Mouse (Mus musculus) small intestine, adult 2 months (tissue): ENCODE results near the gene AU015836. TPM values are rescaled to one million over a fixed set of nuclear protein-coding genes. Genes with fewer than 3 reads are reported as not detected.
A peak's percentile ranks its signal among the peaks of the same experiment; 100 is the strongest.
"Not testable (repeated sequence)": the region's sequence is repeated elsewhere in the genome, so short reads cannot be mapped to it uniquely, and the experiment has no call there.

Experiments used
- H3K27ac ChIP-seq: fragments of 200-500 bp; 2 replicates; pipeline ENCODE4 v1.5.1; 2012; ENCODE audit warnings: low read depth, low read length, control low read depth, inconsistent platforms; ENCODE audit not compliant: insufficient read depth
- H3K27me3 ChIP-seq: fragments of 200-500 bp; 2 replicates; pipeline ENCODE4 v1.6.1; 2012; ENCODE audit warnings: mild to moderate bottlenecking, moderate library complexity, low read length, inconsistent platforms; ENCODE audit not compliant: control insufficient read depth, insufficient read depth
- H3K36me3 ChIP-seq: fragments of 200-500 bp; 2 replicates; pipeline ENCODE4 v1.6.1; 2012; ENCODE audit warnings: mild to moderate bottlenecking, low read length, control low read depth, inconsistent platforms; ENCODE audit not compliant: control insufficient read depth, insufficient read depth
- H3K4me1 ChIP-seq: fragments of 200-500 bp; 2 replicates; pipeline ENCODE4 v1.6.1; 2012; ENCODE audit warnings: low read length, inconsistent platforms, mixed read lengths; ENCODE audit not compliant: control insufficient read depth, insufficient read depth, insufficient read length
- H3K4me3 ChIP-seq: fragments of 200-500 bp; 2 replicates; pipeline ENCODE4 v1.5.1; 2012; ENCODE audit warnings: low read depth, mild to moderate bottlenecking, control low read depth, inconsistent platforms, low read length, moderate library complexity
- CTCF ChIP-seq: fragments of 200-500 bp; IDR thresholded peaks from 2 replicates; pipeline ENCODE4 v1.5.1; 2012; ENCODE audit warnings: low read depth, mild to moderate bottlenecking, control low read depth, inconsistent platforms, low read length, moderate library complexity, mixed read lengths; ENCODE audit not compliant: insufficient replicate concordance, insufficient read length; ENCODE audit errors: extremely low read depth
- POLR2A ChIP-seq: fragments of 200-500 bp; IDR thresholded peaks from 2 replicates; pipeline ENCODE4 v1.6.1; 2012; ENCODE audit warnings: low read depth, mild to moderate bottlenecking, control low read depth, inconsistent platforms, low read length, moderate library complexity
- WGBS: fragments of 180-500 bp; shearing (Covaris S2); methylation state at CpG from one replicate; pipeline ENCODE4 v1.1.7; 2018; 5-methylcytosine and 5-hydroxymethylcytosine counted together
- polyA plus RNA-seq: library from polyadenylated mRNA; depleted of rRNA; stranded (reverse); fragments of >200 nt; gene quantifications from 2 replicates; pipeline ENCODE4 v1.2.3, GENCODE M21; 2012

Gene AU015836
- polyA plus RNA-seq, 1 experiment, result not detected

- H3K4me3 ChIP-seq, result no peak overlapping the region
- TF ChIP-seq POLR2A (no peak), CTCF (no peak)
- WGBS, result 61% methylated on average over 3 of the region's 3 CpGs
- no peak overlapping the region for H3K27ac ChIP-seq
- no peaks in the 10 kb centered on the region for H3K4me1 ChIP-seq
- H3K36me3 ChIP-seq, result no peaks in the 10 kb centered on the region
- no peaks in the 10 kb centered on the region for H3K27me3 ChIP-seq
These were observed 13.7 kb downstream of the AU015836 start for GRCm38 (mm10) chrX:93982193-93982592.

DNA sequence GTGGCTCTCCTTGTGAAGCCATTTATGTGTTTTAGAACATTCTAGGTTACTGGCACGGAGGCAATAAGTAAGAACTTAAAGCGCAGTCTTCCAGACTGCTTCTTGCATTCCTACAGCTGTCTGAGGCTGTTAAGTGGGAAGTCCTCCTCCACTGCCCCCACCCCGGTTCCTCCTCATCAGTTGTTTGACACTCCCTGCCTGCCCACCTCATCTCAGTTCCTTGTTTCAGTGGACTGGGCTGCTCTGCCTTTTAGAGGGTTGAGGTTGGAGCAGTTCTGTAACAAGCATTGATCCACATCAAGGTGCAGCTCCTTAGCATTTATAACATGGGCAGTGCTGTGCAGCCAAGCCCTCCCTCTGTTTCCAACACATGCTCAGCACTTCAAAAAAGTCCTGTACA is 16.6 kb downstream of the AU015836 start:
- H3K36me3 ChIP-seq, H3K27me3 ChIP-seq, H3K27ac ChIP-seq, H3K4me1 ChIP-seq, H3K4me3 ChIP-seq: not testable (repeated sequence)
- 62% methylated on average over 3 of the region's 3 CpGs for WGBS

- WGBS, result 90% methylated on average over 3 of the region's 3 CpGs
- H3K4me1 ChIP-seq, result no peaks in the 10 kb centered on the region
- H3K27ac ChIP-seq, result no peak overlapping the region
- no peak overlapping the region for H3K4me3 ChIP-seq
- no peaks in the 10 kb centered on the region for H3K36me3 ChIP-seq
- TF ChIP-seq CTCF (no peak), POLR2A (no peak)
- no peaks in the 10 kb centered on the region for H3K27me3 ChIP-seq
These were observed 38.5 kb downstream of the AU015836 start for GRCm38 (mm10) chrX:94006991-94007390.

DNA sequence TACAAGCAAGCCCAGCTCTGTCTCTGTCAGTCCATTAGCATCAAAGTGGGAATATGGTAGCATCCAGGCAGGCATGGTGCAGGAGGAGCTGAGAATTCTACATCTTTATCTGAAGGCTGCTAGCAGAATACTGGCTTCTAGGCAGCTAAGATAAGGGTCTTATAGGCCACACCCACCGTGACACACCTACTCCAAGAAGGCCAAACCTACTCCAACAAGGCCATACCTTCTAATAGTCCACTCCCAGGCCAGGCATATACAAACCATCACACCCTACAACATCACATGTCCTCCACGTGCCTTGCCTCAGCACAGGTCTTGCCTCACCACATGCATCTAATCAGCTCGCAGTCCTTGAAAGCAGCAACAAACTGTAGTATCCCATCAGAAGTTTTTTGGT is 41.0 kb downstream of the AU015836 start:
- 68% methylated on average over 3 of the region's 3 CpGs for WGBS
- Histone ChIP-seq H3K4me3 (no peak overlapping the region), H3K27ac (no peak overlapping the region), H3K36me3 (no peaks in the 10 kb centered on the region), H3K27me3 (no peaks in the 10 kb centered on the region), H3K4me1 (no peaks in the 10 kb centered on the region)
- no peak for TF ChIP-seq CTCF
- no peak for TF ChIP-seq POLR2A

GRCm38 (mm10) chrX:94011656-94012173 is 43.3 kb downstream of the AU015836 start:
- no peak overlapping the region for H3K4me3 ChIP-seq
- WGBS, result 87% methylated on average over 7 of the region's 7 CpGs
- H3K27ac ChIP-seq, result no peak overlapping the region
- TF ChIP-seq CTCF (no peak), POLR2A (no peak)
- no peaks in the 10 kb centered on the region for H3K27me3 ChIP-seq
- no peaks in the 10 kb centered on the region for H3K4me1 ChIP-seq
- H3K36me3 ChIP-seq, result no peaks in the 10 kb centered on the region

- WGBS, result 19% methylated on average over 12 of the region's 12 CpGs
- Histone ChIP-seq H3K27ac (no peak overlapping the region), H3K4me3 (peak overlapping the region; percentile 36; the same call in 1 of the 2 replicates), H3K27me3 (no peaks in the 10 kb centered on the region), H3K4me1 (no peaks in the 10 kb centered on the region), H3K36me3 (no peaks in the 10 kb centered on the region)
- TF ChIP-seq CTCF (no peak), POLR2A (no peak)
These were observed 44.2 kb downstream of the AU015836 start for GRCm38 (mm10) chrX:94012479-94013167.

GRCm38 (mm10) chrX:94016891-94017290 is 48.4 kb downstream of the AU015836 start:
- Histone ChIP-seq H3K36me3 (no peaks in the 10 kb centered on the region), H3K27ac (no peak overlapping the region)
- no peak for TF ChIP-seq CTCF
- no peak for TF ChIP-seq POLR2A

More at GRCm38 (mm10) chrX:94016891-94017290, 48.4 kb downstream of the AU015836 start:
- 43% methylated on average over 1 of the region's 1 CpGs for WGBS
- Histone ChIP-seq H3K27me3 (no peaks in the 10 kb centered on the region), H3K4me1 (no peaks in the 10 kb centered on the region), H3K4me3 (no peak overlapping the region)
